In the genomic region with DNA sequence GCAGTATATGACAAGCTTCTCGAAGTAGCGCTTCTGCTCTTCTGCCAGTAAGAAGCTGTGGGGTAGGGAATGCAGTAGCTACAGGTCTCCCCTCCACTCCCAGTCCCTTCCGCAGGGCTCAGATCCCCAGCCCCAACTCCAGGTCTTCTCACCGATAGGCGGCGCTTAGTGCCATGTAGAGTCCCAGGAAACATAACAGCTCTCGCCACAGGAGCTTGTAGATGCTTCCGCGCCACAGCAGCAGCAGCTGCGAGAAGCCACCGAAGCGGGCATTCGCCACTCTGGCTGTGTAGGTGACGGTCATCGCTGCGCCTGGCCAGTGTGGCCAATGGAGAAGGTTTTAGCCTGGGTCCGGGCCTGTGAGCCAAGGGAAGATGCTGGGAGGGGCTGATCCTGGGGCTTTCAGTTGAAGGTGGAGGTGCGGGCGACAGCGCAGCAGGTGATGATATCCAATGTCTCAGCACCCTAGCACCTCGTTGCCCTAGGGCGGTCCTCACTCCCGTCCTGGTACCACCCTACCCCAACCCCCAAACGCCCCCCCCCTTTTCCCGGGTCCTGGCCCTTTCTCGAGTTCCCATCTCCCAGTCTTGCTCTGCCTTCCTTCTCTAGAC, we compare ENCODE assay signal across 9 mouse cellular contexts. TPM values are rescaled to one million over a fixed set of nuclear protein-coding genes. Genes with fewer than 3 reads are reported as not detected.
DNase-seq lines count a peak whose midpoint lies in the region; ATAC-seq and TF ChIP-seq lines count a peak whose summit lies in the region.
"Had no signal": no experiment of that assay in that cellular context is flagged by ENCODE, and none has a peak within 500 bp of the region (broad histone marks: within the 10 kb centered on the region; RNA-seq: fewer than 3 reads in every experiment).

No protein-coding gene starts in this region.

- no peaks in the 10 kb centered on the region for H3K4me1 ChIP-seq in intestine, postnatal 0 days (replicated peaks; ENCODE audit: control insufficient read depth, insufficient read depth, low read length)
- 0 out of 2 replicates have a peak, but pooled peaks cover 3% of the 10 kb centered on the region for H3K4me1 ChIP-seq in limb, embryonic 11.5 days (ENCODE audit: control insufficient read depth, insufficient read depth, low read length)
- H3K4me1 ChIP-seq in midbrain, embryonic 11.5 days (ENCODE audit: control insufficient read depth, insufficient read depth, low read length): peaks cover 3% of the 10 kb centered on the region; the same call in 1 of the 2 replicates

- peaks cover 32% of the 10 kb centered on the region for H3K27me3 ChIP-seq in intestine, postnatal 0 days (replicated peaks; ENCODE audit: control insufficient read depth, insufficient read depth, low read length)
- H3K27me3 ChIP-seq in limb, embryonic 11.5 days (ENCODE audit: control insufficient read depth, insufficient read depth, low read length): peaks cover 35% of the 10 kb centered on the region
- peaks cover 22% of the 10 kb centered on the region for H3K27me3 ChIP-seq in midbrain, embryonic 11.5 days (ENCODE audit: control insufficient read depth, insufficient read depth, low read length)

- peak; percentile 60 for ATAC-seq in intestine, postnatal 0 days
- ATAC-seq in limb, embryonic 11.5 days (ENCODE audit: insufficient number of reproducible peaks, low FRiP score, low TSS enrichment, low read depth): no peak
- peak; percentile 77 for ATAC-seq in midbrain, embryonic 11.5 days (ENCODE audit: low FRiP score)

- 5% methylated on average over 25 of the region's 26 CpGs for WGBS in intestine, postnatal 0 days
- 5% methylated on average over 25 of the region's 26 CpGs for WGBS in limb, embryonic 11.5 days
- WGBS in midbrain, embryonic 11.5 days: 8% methylated on average over 26 of the region's 26 CpGs

- peaks cover 9% of the 10 kb centered on the region for H3K36me3 ChIP-seq in intestine, postnatal 0 days (ENCODE audit: control insufficient read depth, insufficient read depth)
- H3K36me3 ChIP-seq in limb, embryonic 11.5 days (ENCODE audit: control insufficient read depth, insufficient read depth, low read length): peaks cover 5% of the 10 kb centered on the region
- peaks cover 5% of the 10 kb centered on the region; the same call in 1 of the 2 replicates for H3K36me3 ChIP-seq in midbrain, embryonic 11.5 days (ENCODE audit: control insufficient read depth, insufficient read depth, low read length)

- peak; percentile 84 for TF ChIP-seq CTCF in intestine, postnatal 0 days (IDR thresholded peaks at IDR 0.05; ENCODE audit: low read depth)

- DNase-seq in adrenal gland, adult (ENCODE audit: inconsistent age in 2 of 2, low spot score in 1 of 2): peak; percentile 74 to 89
- no peak for DNase-seq in adrenal gland, adult 8-10 months
- peak; percentile 78 to 79 for DNase-seq in cerebellum, postnatal 10 days
- DNase-seq in frontal cortex, postnatal 14 days (ENCODE audit: low spot score in 2 of 2): peak; percentile 58 to 73
- DNase-seq in limb, embryonic 11.5 days (ENCODE audit: low spot score): peak; percentile 81
- DNase-seq in midbrain, embryonic 11.5 days (ENCODE audit: low spot score, missing footprints): peak; percentile 94
- peak; percentile 45 for DNase-seq in spleen, adult 12 weeks (ENCODE audit: low spot score)

- no peak overlapping the region for H3K27ac ChIP-seq in intestine, postnatal 0 days (ENCODE audit: low read depth, low read length)
- H3K27ac ChIP-seq in limb, embryonic 11.5 days (replicated peaks; ENCODE audit: low read depth, low read length): no peak overlapping the region
- H3K27ac ChIP-seq in midbrain, embryonic 11.5 days (ENCODE audit: low read depth, low read length): no peak overlapping the region
- H3K27ac ChIP-seq: macrophage had no signal

- H3K9me3 ChIP-seq in intestine, postnatal 0 days (ENCODE audit: control insufficient read depth): no peaks in the 10 kb centered on the region
- H3K9me3 ChIP-seq in limb, embryonic 11.5 days (ENCODE audit: control insufficient read depth, low read length): no peaks in the 10 kb centered on the region
- no peaks in the 10 kb centered on the region for H3K9me3 ChIP-seq in midbrain, embryonic 11.5 days (ENCODE audit: control insufficient read depth, low read length)

- H3K9ac ChIP-seq in intestine, postnatal 0 days (ENCODE audit: low read depth, low read length): no peak overlapping the region
- H3K9ac ChIP-seq in limb, embryonic 11.5 days (ENCODE audit: low read length): peak overlapping the region; percentile 47
- peak overlapping the region; percentile 62 for H3K9ac ChIP-seq in midbrain, embryonic 11.5 days (ENCODE audit: low read length)

- peak overlapping the region; percentile 26 for H3K4me3 ChIP-seq in intestine, postnatal 0 days (ENCODE audit: low read depth, low read length)
- peak overlapping the region; percentile 24 for H3K4me3 ChIP-seq in limb, embryonic 11.5 days (ENCODE audit: low read depth, low read length)
- peak overlapping the region; percentile 22 for H3K4me3 ChIP-seq in midbrain, embryonic 11.5 days (ENCODE audit: low read depth, low read length)

- H3K4me2 ChIP-seq in intestine, postnatal 0 days (replicated peaks; ENCODE audit: low read depth): peak overlapping the region; percentile 65
- H3K4me2 ChIP-seq in limb, embryonic 11.5 days (ENCODE audit: low read depth, severe bottlenecking): peak overlapping the region; percentile 37
- H3K4me2 ChIP-seq in midbrain, embryonic 11.5 days: peak overlapping the region; percentile 57

RNA-seq across cellular contexts. Expression of a gene that starts 1.0 kb away (rescaled TPM):
- total RNA-seq in adrenal gland, adult 8-10 months (2022): not detected
- polyA plus RNA-seq in intestine, postnatal 0 days (2015; fragmentation: Nextera tagmentation; extraction: Ambion mirVana): 0.66 TPM in 1 of 2 replicates, not detected in the other
- not detected in 2 replicates for polyA plus RNA-seq in limb, embryonic 11.5 days (2014; fragmentation: Nextera tagmentation; extraction: Ambion mirVana)
- not detected in 2 replicates for polyA plus RNA-seq in midbrain, embryonic 11.5 days (2014; fragmentation: Nextera tagmentation; extraction: Ambion mirVana)
- polyA plus RNA-seq: macrophage had no signal

RNA-seq across cellular contexts. Expression of a gene that starts 11.7 kb away (rescaled TPM):
- total RNA-seq in adrenal gland, adult 8-10 months (2022): 100 to 1,000 TPM in 2 of 4 experiments, 10 to 100 TPM in 2; 96.4 to 107 (median 101) TPM
- polyA plus RNA-seq in intestine, postnatal 0 days (2015; fragmentation: Nextera tagmentation; extraction: Ambion mirVana): 98.4 and 105 TPM in 2 replicates
- 119 and 131 TPM in 2 replicates for polyA plus RNA-seq in limb, embryonic 11.5 days (2014; fragmentation: Nextera tagmentation; extraction: Ambion mirVana)
- polyA plus RNA-seq in midbrain, embryonic 11.5 days (2014; fragmentation: Nextera tagmentation; extraction: Ambion mirVana): 129 TPM in 2 replicates

RNA-seq across cellular contexts. Expression of a gene that starts 13.3 kb away (rescaled TPM):
- 100 to 1,000 TPM; 134 to 159 (median 155) TPM for total RNA-seq in adrenal gland, adult 8-10 months (2022)
- polyA plus RNA-seq in intestine, postnatal 0 days (2015; fragmentation: Nextera tagmentation; extraction: Ambion mirVana): 121 and 122 TPM in 2 replicates
- 194 and 197 TPM in 2 replicates for polyA plus RNA-seq in limb, embryonic 11.5 days (2014; fragmentation: Nextera tagmentation; extraction: Ambion mirVana)
- polyA plus RNA-seq in midbrain, embryonic 11.5 days (2014; fragmentation: Nextera tagmentation; extraction: Ambion mirVana): 164 and 180 TPM in 2 replicates

RNA-seq across cellular contexts. Expression of a gene that starts 22.9 kb away (rescaled TPM):
- 10 to 100 TPM in 2 of 4 experiments, 1 to 10 TPM in 2; 6.2 to 12.7 (median 10.5) TPM for total RNA-seq in adrenal gland, adult 8-10 months (2022)
- polyA plus RNA-seq in intestine, postnatal 0 days (2015; fragmentation: Nextera tagmentation; extraction: Ambion mirVana): 68.6 and 75.4 TPM in 2 replicates
- 14.5 and 15.2 TPM in 2 replicates for polyA plus RNA-seq in limb, embryonic 11.5 days (2014; fragmentation: Nextera tagmentation; extraction: Ambion mirVana)
- 11.4 and 11.8 TPM in 2 replicates for polyA plus RNA-seq in midbrain, embryonic 11.5 days (2014; fragmentation: Nextera tagmentation; extraction: Ambion mirVana)

RNA-seq across cellular contexts. Expression of a gene that starts 23.4 kb away (rescaled TPM):
- total RNA-seq in adrenal gland, adult 8-10 months (2022): 10 to 100 TPM; 67.7 to 85.8 (median 73.5) TPM
- polyA plus RNA-seq in intestine, postnatal 0 days (2015; fragmentation: Nextera tagmentation; extraction: Ambion mirVana): 9.8 and 10.9 TPM in 2 replicates
- 12.7 and 16.3 TPM in 2 replicates for polyA plus RNA-seq in limb, embryonic 11.5 days (2014; fragmentation: Nextera tagmentation; extraction: Ambion mirVana)
- 19.5 and 19.9 TPM in 2 replicates for polyA plus RNA-seq in midbrain, embryonic 11.5 days (2014; fragmentation: Nextera tagmentation; extraction: Ambion mirVana)
